Mouse (Mus musculus) bone marrow, adult 2 months (tissue): Measurements from ENCODE around the gene Psmb2.

Experiments
- CTCF ChIP-seq: fragments of 200-500 bp; IDR thresholded peaks from 2 replicates; pipeline ENCODE4 v1.5.1; 2011; ENCODE audit warnings: low read length, control low read depth; ENCODE audit not compliant: control insufficient read depth, insufficient read depth
- POLR2A ChIP-seq: fragments of 200-500 bp; IDR thresholded peaks from 2 replicates; pipeline ENCODE4 v1.6.1; 2011; ENCODE audit warnings: low read depth, mild to moderate bottlenecking, control low read depth, low read length, borderline replicate concordance; ENCODE audit not compliant: control insufficient read depth

GRCm38 (mm10) chr4:126754736-126755374 is 77.4 kb downstream of the Psmb2 start:
- no peak for TF ChIP-seq POLR2A
- no peak for TF ChIP-seq CTCF
